Mouse (Mus musculus) right cerebral cortex, postnatal 4 days (tissue): ENCODE data around the gene Tmem165.

ENCODE experiments used
- DNase-seq: peaks from one replicate; pipeline ENCODE4 v3.0.0-alpha.2; 2022

The Tmem165 gene

DNA sequence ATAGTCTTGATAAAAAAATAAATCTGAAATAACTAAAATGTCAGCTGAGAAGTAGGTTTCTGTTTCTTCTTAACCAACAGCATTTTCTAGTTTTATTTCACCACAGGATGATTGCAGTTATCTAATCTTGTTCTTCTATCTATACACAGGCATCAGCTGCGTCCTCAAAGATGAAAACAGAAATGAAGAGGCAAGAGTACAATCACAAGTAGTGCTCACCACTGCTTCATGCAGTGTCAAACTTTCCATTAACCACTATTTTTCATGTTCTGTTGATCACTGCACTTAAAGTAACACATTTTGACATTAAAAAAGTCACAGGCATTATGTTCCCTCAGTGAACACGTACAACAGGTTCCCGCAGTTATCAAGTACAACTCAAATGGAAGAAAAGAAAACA lies 67.3 kb downstream of the Tmem165 start:
- no peak for DNase-seq
